In genomic region chr17:12793660-12794406, GRCm38 (mm10) we compare ENCODE assay signal across 8 mouse cellular contexts. TPM values are rescaled to one million over a fixed set of nuclear protein-coding genes. Genes with fewer than 3 reads are reported as not detected.
DNase-seq lines count a peak whose midpoint lies in the region; ATAC-seq lines count a peak whose summit lies in the region.

No protein-coding gene starts in this region.

- H3K36me3 ChIP-seq in hindbrain, embryonic 10.5 days: no peaks in the 10 kb centered on the region
- H3K36me3 ChIP-seq in hindbrain, embryonic 14.5 days (replicated peaks; ENCODE audit: control insufficient read depth, insufficient read depth): no peaks in the 10 kb centered on the region
- H3K36me3 ChIP-seq in hindbrain, embryonic 15.5 days: no peaks in the 10 kb centered on the region
- H3K36me3 ChIP-seq in limb, embryonic 15.5 days: no peaks in the 10 kb centered on the region

- H3K4me1 ChIP-seq in hindbrain, embryonic 10.5 days (replicated peaks): peaks cover 39% of the 10 kb centered on the region
- peaks cover 29% of the 10 kb centered on the region for H3K4me1 ChIP-seq in hindbrain, embryonic 14.5 days (replicated peaks; ENCODE audit: control insufficient read depth, insufficient read depth, low read length)
- H3K4me1 ChIP-seq in brown adipose tissue, adult 24 weeks (ENCODE audit: control insufficient read depth, insufficient read depth, insufficient read length, low read length): peaks cover 35% of the 10 kb centered on the region
- H3K4me1 ChIP-seq in hindbrain, embryonic 15.5 days (replicated peaks): peaks cover 34% of the 10 kb centered on the region
- peaks cover 55% of the 10 kb centered on the region for H3K4me1 ChIP-seq in limb, embryonic 15.5 days

- 0 out of 2 replicates have a peak, but pooled peaks cover under 1% of the 10 kb centered on the region for H3K9me3 ChIP-seq in hindbrain, embryonic 10.5 days
- no peaks in the 10 kb centered on the region for H3K9me3 ChIP-seq in hindbrain, embryonic 14.5 days (ENCODE audit: control insufficient read depth, low read length)
- no peaks in the 10 kb centered on the region for H3K9me3 ChIP-seq in hindbrain, embryonic 15.5 days
- no peaks in the 10 kb centered on the region for H3K9me3 ChIP-seq in limb, embryonic 15.5 days

- 72% methylated on average over 8 of the region's 8 CpGs for WGBS in hindbrain, embryonic 10.5 days
- WGBS in hindbrain, embryonic 14.5 days: 73% methylated on average over 8 of the region's 8 CpGs
- WGBS in hindbrain, embryonic 15.5 days: 66% methylated on average over 8 of the region's 8 CpGs
- WGBS in limb, embryonic 15.5 days: 12% methylated on average over 8 of the region's 8 CpGs

- DNase-seq in hindbrain, embryonic 10.5 days (ENCODE audit: low spot score): peak; percentile 31
- DNase-seq in hindbrain, embryonic 14.5 days (ENCODE audit: low spot score): no peak
- peak; percentile 70 to 78 for DNase-seq in gastrocnemius, adult 8-10 months (ENCODE audit: low spot score in 2 of 2)
- DNase-seq in ovary, postnatal 36 days (ENCODE audit: low spot score): peak; percentile 47

- H3K27me3 ChIP-seq in hindbrain, embryonic 10.5 days (ENCODE audit: insufficient read depth, poor library complexity, severe bottlenecking): no peaks in the 10 kb centered on the region
- H3K27me3 ChIP-seq in hindbrain, embryonic 14.5 days (ENCODE audit: control insufficient read depth, insufficient read depth, low read length): no peaks in the 10 kb centered on the region
- H3K27me3 ChIP-seq in hindbrain, embryonic 15.5 days: no peaks in the 10 kb centered on the region
- H3K27me3 ChIP-seq in limb, embryonic 15.5 days: no peaks in the 10 kb centered on the region

- H3K4me2 ChIP-seq in hindbrain, embryonic 14.5 days (replicated peaks): no peak overlapping the region
- H3K4me2 ChIP-seq in hindbrain, embryonic 15.5 days: no peak overlapping the region
- no peak overlapping the region for H3K4me2 ChIP-seq in limb, embryonic 15.5 days

- H3K9ac ChIP-seq in hindbrain, embryonic 14.5 days: no peak overlapping the region
- no peak overlapping the region for H3K9ac ChIP-seq in hindbrain, embryonic 15.5 days
- no peak overlapping the region for H3K9ac ChIP-seq in limb, embryonic 15.5 days

- H3K27ac ChIP-seq in hindbrain, embryonic 10.5 days: peak overlapping the region; percentile 59; the same call in 1 of the 2 replicates
- no peak overlapping the region; the same call in 1 of the 2 replicates for H3K27ac ChIP-seq in hindbrain, embryonic 14.5 days
- H3K27ac ChIP-seq in brown adipose tissue, adult 24 weeks (replicated peaks; ENCODE audit: low read depth, low read length): peak overlapping the region; percentile 73
- peak overlapping the region; percentile 49 for H3K27ac ChIP-seq in hindbrain, embryonic 15.5 days (replicated peaks)
- H3K27ac ChIP-seq in limb, embryonic 15.5 days: peak overlapping the region; percentile 87

- no peak for ATAC-seq in hindbrain, embryonic 14.5 days (ENCODE audit: low FRiP score)
- no peak for ATAC-seq in hindbrain, embryonic 15.5 days (ENCODE audit: low FRiP score, low read depth)
- ATAC-seq in limb, embryonic 15.5 days (ENCODE audit: insufficient number of reproducible peaks, low FRiP score, low TSS enrichment, low read depth): no peak
- ATAC-seq in monocyte, adult 5-6 weeks (replicated peaks; ENCODE audit: insufficient number of reproducible peaks, low FRiP score, low TSS enrichment, poor library complexity, severe bottlenecking): no peak

- H3K4me3 ChIP-seq in hindbrain, embryonic 10.5 days: no peak overlapping the region
- no peak overlapping the region for H3K4me3 ChIP-seq in hindbrain, embryonic 14.5 days (replicated peaks; ENCODE audit: low read length)
- H3K4me3 ChIP-seq in brown adipose tissue, adult 24 weeks (ENCODE audit: insufficient read depth, low read depth, low read length): no peak overlapping the region
- H3K4me3 ChIP-seq in hindbrain, embryonic 15.5 days: no peak overlapping the region
- H3K4me3 ChIP-seq in limb, embryonic 15.5 days: no peak overlapping the region

RNA-seq across cellular contexts. Expression of gene Igf2r, which starts 24.4 kb away (rescaled TPM):
- polyA plus RNA-seq in hindbrain, embryonic 10.5 days (2016; fragmentation: Nextera tagmentation; extraction: Ambion mirVana): 17.3 and 20.8 TPM in 2 replicates
- 13.1 and 14.9 TPM in 2 replicates for polyA plus RNA-seq in hindbrain, embryonic 14.5 days (2014; fragmentation: Nextera tagmentation; extraction: Ambion mirVana)
- 15.7 and 16.3 TPM in 2 replicates for polyA plus RNA-seq in brown adipose tissue, adult 24 weeks (2012; ENCODE audit: insufficient read depth, insufficient read length, missing spikeins)
- 10 to 100 TPM; 41.4 to 54.3 (median 46.9) TPM for total RNA-seq in gastrocnemius, adult 8-10 months (2022)
- 9.1 and 10.2 TPM in 2 replicates for polyA plus RNA-seq in hindbrain, embryonic 15.5 days (2015; fragmentation: Nextera tagmentation; extraction: Ambion mirVana)
- polyA plus RNA-seq in limb, embryonic 15.5 days (2015; fragmentation: Nextera tagmentation; extraction: Ambion mirVana): 45.0 TPM in 2 replicates
- 19.7 to 53.8 TPM (median 24.1 TPM) in 3 replicates for total RNA-seq in monocyte, adult 5-6 weeks (2017)
